Mouse (Mus musculus) bone marrow, adult 2 months (tissue): Measurements from ENCODE around the gene Opalin. TPM values are rescaled to one million over a fixed set of nuclear protein-coding genes. Genes with fewer than 3 reads are reported as not detected.

Experiments
- H3K27ac ChIP-seq: fragments of 200-500 bp; 2 replicates; pipeline ENCODE4 v1.5.1; 2012; ENCODE audit warnings: low read depth, mild to moderate bottlenecking, control low read depth, inconsistent platforms, low read length; ENCODE audit not compliant: control insufficient read depth, poor library complexity, insufficient read depth
- H3K4me1 ChIP-seq: fragments of 200-500 bp; 2 replicates; pipeline ENCODE4 v1.6.1; 2011; ENCODE audit warnings: low read length; ENCODE audit not compliant: control insufficient read depth, insufficient read depth
- H3K4me3 ChIP-seq: fragments of 200-500 bp; replicated peaks from 2 replicates; pipeline ENCODE3; 2011; ENCODE audit warnings: mild to moderate bottlenecking, low read depth, low read length, control low read depth; ENCODE audit not compliant: control insufficient read depth
- CTCF ChIP-seq: fragments of 200-500 bp; IDR thresholded peaks from 2 replicates; pipeline ENCODE4 v1.5.1; 2011; ENCODE audit warnings: low read length, control low read depth; ENCODE audit not compliant: control insufficient read depth, insufficient read depth
- POLR2A ChIP-seq: fragments of 200-500 bp; IDR thresholded peaks from 2 replicates; pipeline ENCODE4 v1.6.1; 2011; ENCODE audit warnings: low read depth, mild to moderate bottlenecking, control low read depth, low read length, borderline replicate concordance; ENCODE audit not compliant: control insufficient read depth
- WGBS: fragments of 180-500 bp; shearing (Covaris S2); methylation state at CpG from one replicate; pipeline ENCODE4 v1.1.7; 2018; 5-methylcytosine and 5-hydroxymethylcytosine counted together
- polyA plus RNA-seq: library from polyadenylated mRNA; stranded (reverse); fragments of >200 nt; gene quantifications from 2 replicates; pipeline ENCODE4 v1.2.4, GENCODE M21; 2011; ENCODE audit warnings: low replicate concordance; ENCODE audit not compliant: missing spikeins, insufficient read depth, insufficient read length

The Opalin gene
- polyA plus RNA-seq, 1 experiment, result not detected

- TF ChIP-seq CTCF (no peak), POLR2A (no peak)
- no peak overlapping the region for H3K4me3 ChIP-seq
- H3K27ac ChIP-seq, result no peak overlapping the region
- WGBS, result 5% methylated on average over 4 of the region's 4 CpGs
- peaks cover 3% of the 10 kb centered on the region for H3K4me1 ChIP-seq
These were observed 54.7 kb downstream of the Opalin start for GRCm38 (mm10) chr19:41022244-41022643.

DNA sequence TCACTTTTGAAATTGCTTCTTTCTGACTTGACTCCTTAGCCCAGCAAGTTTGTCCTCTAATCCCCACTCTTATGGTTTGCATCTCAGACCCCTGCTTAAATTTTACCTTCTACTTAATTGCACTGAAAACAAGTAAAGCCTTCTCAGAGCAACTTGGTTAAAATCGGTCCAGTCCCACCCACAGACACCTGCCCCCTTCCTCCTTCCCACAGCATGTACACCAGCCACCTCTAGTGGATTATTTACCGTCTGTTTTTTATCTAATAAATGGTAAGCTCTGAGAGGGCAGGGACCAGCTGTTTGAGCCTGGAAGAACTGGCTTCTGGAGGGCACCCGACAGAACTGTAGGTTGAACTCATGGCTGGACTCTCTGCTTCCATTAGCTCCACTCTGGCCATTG, 56.4 kb downstream of the Opalin start:
- 23% methylated on average over 3 of the region's 3 CpGs for WGBS
- Histone ChIP-seq H3K4me3 (no peak overlapping the region), H3K4me1 (peaks cover 5% of the 10 kb centered on the region), H3K27ac (no peak overlapping the region)
- TF ChIP-seq POLR2A (no peak), CTCF (no peak)

- Histone ChIP-seq H3K4me1 (peaks cover 5% of the 10 kb centered on the region), H3K4me3 (no peak overlapping the region), H3K27ac (no peak overlapping the region)
- TF ChIP-seq CTCF, result no peak
- no peak for TF ChIP-seq POLR2A
- WGBS, result 18% methylated on average over 5 of the region's 5 CpGs
These were observed 57.7 kb downstream of the Opalin start for GRCm38 (mm10) chr19:41019164-41019675.

DNA sequence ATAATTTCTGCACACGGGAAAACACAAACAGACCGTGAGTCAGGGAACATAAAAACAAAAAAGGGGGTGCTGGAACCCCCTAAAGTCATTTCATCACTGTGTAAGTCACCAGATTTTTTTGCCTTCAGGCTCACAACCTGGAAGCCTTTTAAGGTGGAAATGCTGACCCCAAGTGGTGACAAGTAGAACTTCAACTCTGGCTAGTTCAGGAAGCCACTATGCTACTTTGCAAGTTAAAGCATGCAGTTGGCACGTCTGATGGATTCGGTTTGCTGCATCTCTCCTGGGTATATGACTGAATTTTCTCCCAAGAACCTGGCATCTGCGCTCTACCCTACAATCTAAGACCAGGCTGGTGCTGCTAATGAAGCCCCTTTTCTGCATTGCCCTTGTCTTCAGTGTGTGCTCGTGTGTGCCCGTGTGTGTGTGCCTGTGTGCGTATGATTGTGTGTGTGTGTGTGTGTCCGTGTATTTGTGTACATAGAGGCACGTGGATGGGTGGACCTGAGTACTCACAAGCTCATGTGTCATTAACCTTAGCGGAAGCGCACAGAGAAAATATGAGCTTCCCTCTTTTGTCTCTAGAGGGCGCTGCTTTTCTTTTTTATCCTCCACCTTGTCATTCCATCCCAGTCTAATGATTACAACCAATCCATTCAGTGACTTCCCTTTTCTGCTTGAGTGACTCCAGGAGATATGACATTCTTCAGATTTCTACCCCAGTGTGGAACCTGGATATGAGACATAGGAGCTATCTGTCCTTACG, 60.8 kb downstream of the Opalin start:
- Histone ChIP-seq H3K27ac (no peak overlapping the region), H3K4me1 (peaks cover 3% of the 10 kb centered on the region; the same call in 1 of the 2 replicates), H3K4me3 (peak overlapping the region; percentile 63)
- TF ChIP-seq POLR2A (no peak), CTCF (peak; percentile 29; the same call in 1 of the 2 replicates)
- WGBS, result 5% methylated on average over 14 of the region's 14 CpGs

DNA sequence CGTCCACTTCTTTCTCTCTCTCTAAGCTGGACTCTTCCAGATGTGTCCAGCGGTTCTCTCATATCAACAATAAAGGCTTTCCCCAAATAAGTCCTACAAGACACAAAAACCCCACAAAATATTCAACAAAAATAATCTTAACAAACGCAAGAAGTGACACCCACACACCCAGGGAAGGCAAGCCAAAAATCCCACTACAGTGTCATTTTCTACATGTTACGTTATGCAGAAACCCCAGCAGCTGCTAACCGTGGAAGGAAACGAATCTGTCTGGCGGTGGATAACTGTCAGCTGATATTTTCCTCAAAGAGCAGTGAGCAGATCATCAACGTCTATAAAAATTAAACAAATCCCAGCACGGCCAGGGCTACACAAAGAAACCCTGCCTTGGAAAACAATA, 62.9 kb downstream of the Opalin start:
- Histone ChIP-seq H3K27ac (no peak overlapping the region), H3K4me1 (peaks cover 4% of the 10 kb centered on the region; the same call in 1 of the 2 replicates), H3K4me3 (no peak overlapping the region)
- WGBS, result 23% methylated on average over 9 of the region's 9 CpGs
- no peak for TF ChIP-seq CTCF
- no peak for TF ChIP-seq POLR2A

DNA sequence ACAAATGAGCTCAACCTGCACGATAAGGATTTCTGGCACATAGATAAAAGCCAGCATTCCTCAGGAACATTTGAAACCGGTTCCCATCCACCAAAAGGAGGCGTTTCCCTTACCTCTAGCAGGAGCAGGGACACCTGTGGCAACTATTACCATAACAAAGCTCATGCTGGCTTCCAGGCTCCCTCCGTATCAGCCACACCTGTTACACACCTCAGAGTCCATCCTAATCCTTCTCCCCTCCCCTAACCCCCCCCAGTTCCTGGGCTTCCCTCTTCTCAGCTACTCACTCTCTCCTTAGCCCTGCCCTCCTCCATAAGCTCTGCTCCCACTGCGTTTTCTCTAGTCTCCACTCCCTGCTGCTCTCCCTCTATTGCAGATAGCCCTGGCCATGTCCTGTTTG, 63.3 kb downstream of the Opalin start:
- H3K4me3 ChIP-seq, result no peak overlapping the region
- no peak overlapping the region for H3K27ac ChIP-seq
- peaks cover 4% of the 10 kb centered on the region; the same call in 1 of the 2 replicates for H3K4me1 ChIP-seq
- no peak for TF ChIP-seq POLR2A
- no peak for TF ChIP-seq CTCF
- 43% methylated on average over 5 of the region's 5 CpGs for WGBS

Other genes with a start within 250 kb of the Opalin start
- 5.6 and 8.6 TPM in 2 replicates for gene Ccnj, start 245.8 kb downstream of the Opalin start, polyA plus RNA-seq
- gene Zfp518a, start 182.4 kb downstream of the Opalin start, polyA plus RNA-seq, result 1.0 and 2.5 TPM in 2 replicates
- 15.9 and 32.9 TPM in 2 replicates for gene Blnk, start 82.6 kb downstream of the Opalin start, polyA plus RNA-seq
- gene Dntt, start 47.8 kb downstream of the Opalin start, polyA plus RNA-seq, result 5.5 and 9.1 TPM in 2 replicates
- not detected in 2 replicates for gene Tll2, start 129.7 kb upstream of the Opalin start, polyA plus RNA-seq
- gene Tm9sf3, start 186.9 kb upstream of the Opalin start, polyA plus RNA-seq, result 19.7 and 38.0 TPM in 2 replicates